Mouse (Mus musculus) embryo, embryonic 11 days (tissue): Measurements from ENCODE around the gene Rbpms2.

Experiments used
- DNase-seq: peaks from one replicate; pipeline ENCODE4 v3.0.0-alpha.2; 2015

Rbpms2 gene

DNA sequence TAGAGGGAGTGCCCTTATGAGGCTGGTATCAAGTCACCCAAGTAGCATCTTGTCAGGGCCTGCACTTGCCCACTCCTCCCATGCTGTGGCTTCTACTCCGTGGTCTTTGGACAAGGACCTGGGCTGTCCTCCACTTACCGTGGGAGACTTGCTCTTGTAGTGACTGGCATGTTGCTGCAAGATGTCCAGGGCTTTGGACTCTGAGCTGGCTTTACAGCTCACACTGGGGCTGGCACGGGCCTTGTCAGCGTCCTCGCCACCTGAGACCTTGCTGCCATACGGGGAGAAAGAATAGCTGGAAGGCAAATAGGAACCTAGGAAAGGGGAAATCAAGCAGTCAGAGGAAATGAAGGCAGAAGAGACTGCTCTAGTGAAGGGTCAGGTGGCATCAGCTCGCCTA is 67.9 kb downstream of the Rbpms2 start:
- no peak for DNase-seq

DNA sequence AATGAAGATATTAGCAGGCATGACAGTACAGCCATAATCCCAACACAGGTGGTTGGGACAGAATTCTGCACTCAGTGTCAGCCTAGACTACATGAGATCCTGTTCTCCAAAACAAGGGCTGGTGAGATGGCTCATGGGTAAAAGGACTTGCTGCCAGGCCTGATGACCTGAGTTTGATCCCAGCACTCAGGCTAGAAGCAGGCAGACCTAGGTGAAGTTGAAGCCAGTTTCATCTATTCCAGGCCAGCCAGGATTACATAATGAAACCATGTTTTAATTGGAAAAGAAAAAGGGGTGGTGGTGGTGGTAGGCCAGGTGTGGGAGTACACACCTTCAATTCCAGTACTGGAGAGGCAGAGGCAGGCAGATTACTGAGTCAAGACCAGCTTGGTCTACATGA is 68.5 kb downstream of the Rbpms2 start:
- DNase-seq: no peak

GRCm38 (mm10) chr9:65700504-65700903 is 71.1 kb downstream of the Rbpms2 start:
- no peak for DNase-seq

DNA sequence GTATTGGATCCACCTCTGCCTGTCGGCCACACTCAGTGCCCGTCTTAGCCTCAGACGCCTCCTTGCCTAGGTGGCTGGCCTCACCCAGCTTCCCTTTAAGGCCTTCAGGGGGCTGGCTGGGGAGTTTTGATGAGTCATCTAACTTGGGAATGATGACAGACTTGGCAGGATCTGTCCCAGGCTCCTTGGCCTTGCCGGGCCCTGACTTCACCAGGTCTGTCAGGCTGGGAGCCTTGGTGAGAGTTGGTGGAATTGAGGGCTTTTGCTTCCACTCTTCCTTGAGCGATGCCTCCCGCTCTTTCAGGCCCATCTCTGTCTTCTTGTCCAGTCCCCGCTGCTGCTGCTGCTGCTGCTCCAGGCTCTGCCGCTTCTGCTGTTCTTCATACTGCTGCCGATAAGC is 72.8 kb downstream of the Rbpms2 start:
- DNase-seq: no peak

DNA sequence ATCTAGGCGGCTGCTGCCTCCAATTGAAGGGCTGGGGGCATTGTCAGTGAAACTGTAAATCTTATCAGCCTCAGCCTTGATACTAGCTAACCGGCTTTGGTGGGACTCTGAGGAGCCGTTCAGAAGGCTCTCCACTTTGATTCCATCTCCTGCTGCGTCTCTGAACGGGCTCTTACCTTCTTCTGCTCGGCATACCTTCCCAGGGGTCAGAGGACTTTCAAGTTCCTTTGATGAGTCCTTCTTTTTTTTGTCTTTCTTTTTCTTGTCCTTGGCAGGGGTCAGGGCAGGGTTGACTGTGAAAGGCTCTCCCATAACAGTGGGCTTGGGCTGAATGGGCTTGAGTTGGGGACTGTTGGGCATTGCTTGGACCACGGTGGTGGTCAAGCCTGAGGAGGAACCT is 73.8 kb downstream of the Rbpms2 start:
- no peak for DNase-seq

DNA sequence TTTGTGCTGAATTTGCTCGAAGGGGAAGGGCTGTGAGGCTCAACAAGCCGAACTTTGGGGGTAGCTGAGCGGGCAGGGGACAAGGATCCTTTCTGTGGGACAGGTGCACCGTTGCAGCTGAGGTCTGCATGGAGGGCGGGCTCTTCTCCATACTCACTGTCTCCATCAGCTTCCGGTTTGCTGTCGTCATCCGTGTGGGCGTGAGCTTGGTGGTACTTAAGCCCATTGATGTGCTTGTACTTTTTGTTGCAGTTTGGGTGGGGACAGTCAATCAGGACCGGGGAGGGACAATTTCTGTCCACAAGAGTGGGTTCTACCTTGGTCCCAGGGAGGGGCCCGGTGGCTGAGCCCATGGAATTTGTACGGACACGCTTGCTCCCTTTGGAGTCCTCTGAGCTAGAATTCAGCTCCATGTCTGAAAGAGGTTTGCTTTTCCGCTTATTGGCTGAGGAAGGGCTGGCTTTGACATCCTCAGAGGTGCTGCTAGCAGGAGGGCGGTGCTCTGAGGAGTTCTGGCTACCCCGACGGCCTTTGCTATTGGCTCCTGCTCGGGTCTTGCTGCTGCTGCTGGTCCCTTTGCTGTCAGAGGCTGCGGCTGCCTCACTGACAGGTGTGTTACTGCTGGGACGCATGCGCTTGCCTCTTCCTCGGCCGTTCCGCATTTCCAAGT is 74.6 kb downstream of the Rbpms2 start:
- no peak for DNase-seq
